ENCODE assay signal across 11 mouse cellular contexts in the genomic region with DNA sequence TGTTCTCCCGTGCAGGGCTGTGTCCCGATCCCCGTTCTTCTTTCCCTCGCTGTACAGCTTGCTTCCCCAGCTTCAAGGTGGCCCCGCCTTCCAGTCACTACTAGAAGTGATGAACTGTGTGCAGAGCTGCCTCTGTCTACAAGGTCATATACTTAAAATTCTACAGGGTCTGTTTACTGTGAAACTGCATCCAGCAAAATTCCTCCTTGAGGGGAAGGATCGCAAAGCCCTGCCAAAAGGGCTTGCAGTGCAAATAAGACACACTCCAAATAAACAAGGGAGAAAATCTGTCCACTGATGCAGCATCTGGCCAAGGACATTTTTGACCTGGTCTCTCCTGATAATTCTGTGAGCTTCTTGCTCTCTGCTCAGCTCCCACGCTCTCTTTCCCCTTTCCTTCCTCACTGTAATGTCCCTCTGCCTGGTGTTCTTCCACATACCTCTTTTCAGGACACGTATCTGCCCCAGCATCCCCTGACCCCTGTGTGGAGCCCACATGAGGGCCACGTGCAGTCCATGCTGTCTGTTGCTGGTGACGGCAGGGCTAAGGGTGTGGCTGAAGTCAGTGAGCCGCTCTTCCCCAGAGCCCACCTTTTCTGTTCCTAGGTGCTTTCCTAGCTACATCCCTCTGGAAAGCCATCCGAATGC.
DNase-seq lines count a peak whose midpoint lies in the region; ATAC-seq and TF ChIP-seq lines count a peak whose summit lies in the region.
"Had no signal": no experiment of that assay in that cellular context is flagged by ENCODE, and none has a peak within 500 bp of the region (broad histone marks: within the 10 kb centered on the region; RNA-seq: fewer than 3 reads in every experiment).

No protein-coding gene starts in this region.

- H3K9me3 ChIP-seq in lung, embryonic 16.5 days (ENCODE audit: control insufficient read depth, low read length): no peaks in the 10 kb centered on the region
- no peaks in the 10 kb centered on the region for H3K9me3 ChIP-seq in heart, embryonic 14.5 days (ENCODE audit: control insufficient read depth, low read length)
- no peaks in the 10 kb centered on the region for H3K9me3 ChIP-seq in midbrain, embryonic 15.5 days
- H3K9me3 ChIP-seq: limb, embryonic 10.5 days had no signal

- peak; percentile 46 for ATAC-seq in lung, embryonic 16.5 days (ENCODE audit: low read depth)
- no peak for ATAC-seq in heart, embryonic 14.5 days (ENCODE audit: insufficient number of reproducible peaks, insufficient read depth, low FRiP score, low read depth)
- ATAC-seq in midbrain, embryonic 15.5 days (replicated peaks): no peak
- ATAC-seq: Patski had no signal

- H3K4me2 ChIP-seq in lung, embryonic 16.5 days (ENCODE audit: low read depth, low read length): no peak overlapping the region
- H3K4me2 ChIP-seq in heart, embryonic 14.5 days (ENCODE audit: low read length): no peak overlapping the region
- H3K4me2 ChIP-seq in midbrain, embryonic 15.5 days: no peak overlapping the region

- peak; percentile 42 for DNase-seq in gastrocnemius, adult 2 months
- DNase-seq in gastrocnemius, postnatal 36 days: no peak
- DNase-seq in lung, postnatal 14 days: no peak
- peak; percentile 50 to 67 for DNase-seq in kidney, postnatal 4 days
- no peak for DNase-seq in cerebellum, postnatal 10 days

- peaks cover 3% of the 10 kb centered on the region; the same call in 1 of the 2 replicates for H3K36me3 ChIP-seq in lung, embryonic 16.5 days (ENCODE audit: control insufficient read depth, insufficient read depth, low read length)
- H3K36me3 ChIP-seq in heart, embryonic 14.5 days (ENCODE audit: control insufficient read depth, insufficient read depth, low read length): peaks cover 71% of the 10 kb centered on the region
- H3K36me3 ChIP-seq in midbrain, embryonic 15.5 days (replicated peaks): peaks cover 28% of the 10 kb centered on the region; the same call in 1 of the 2 replicates

- WGBS in lung, embryonic 16.5 days: 38% methylated on average over 12 of the region's 12 CpGs
- WGBS in heart, embryonic 14.5 days: 56% methylated on average over 12 of the region's 12 CpGs
- WGBS in midbrain, embryonic 15.5 days: 89% methylated on average over 12 of the region's 12 CpGs

- H3K27ac ChIP-seq in gastrocnemius, adult 2 months: peak overlapping the region; percentile 73
- H3K27ac ChIP-seq in lung, embryonic 16.5 days (ENCODE audit: low read length): peak overlapping the region; percentile 11; the same call in 1 of the 2 replicates
- H3K27ac ChIP-seq in heart, embryonic 14.5 days (replicated peaks in 1 of 2; ENCODE audit: control insufficient read depth in 1 of 2, insufficient read depth in 1 of 2, low read depth in 2 of 2, low read length in 2 of 2): peak overlapping the region; percentile 56 to 69
- H3K27ac ChIP-seq in midbrain, embryonic 15.5 days: no peak overlapping the region
- H3K27ac ChIP-seq: limb, embryonic 10.5 days had no signal

- H3K9ac ChIP-seq in lung, embryonic 16.5 days (ENCODE audit: low read length): no peak overlapping the region
- peak overlapping the region; percentile 1; the same call in 1 of the 2 replicates for H3K9ac ChIP-seq in heart, embryonic 14.5 days (ENCODE audit: low read length)
- H3K9ac ChIP-seq in midbrain, embryonic 15.5 days: no peak overlapping the region

- H3K4me1 ChIP-seq in lung, embryonic 16.5 days (replicated peaks; ENCODE audit: control insufficient read depth, insufficient read depth, low read length): peaks cover 71% of the 10 kb centered on the region
- peaks cover 57 to 87% of the 10 kb centered on the region in 2 experiments for H3K4me1 ChIP-seq in heart, embryonic 14.5 days (ENCODE audit: control insufficient read depth in 2 of 2, insufficient read depth in 2 of 2, low read length in 2 of 2)
- H3K4me1 ChIP-seq in midbrain, embryonic 15.5 days: peaks cover 14% of the 10 kb centered on the region

- intact Hi-C loops in gastrocnemius, adult 2 months (cut with DNase I): no loop called here
- intact Hi-C loops in gastrocnemius, postnatal 36 days (cut with DNase I): no loop called here

- H3K4me3 ChIP-seq in gastrocnemius, adult 2 months: no peak overlapping the region
- no peak overlapping the region for H3K4me3 ChIP-seq in lung, embryonic 16.5 days (ENCODE audit: low read length)
- no peak overlapping the region for H3K4me3 ChIP-seq in heart, embryonic 14.5 days (ENCODE audit: control insufficient read depth in 1 of 2, insufficient read depth in 1 of 2, low read depth in 1 of 2, low read length in 2 of 2)
- no peak overlapping the region for H3K4me3 ChIP-seq in midbrain, embryonic 15.5 days
- H3K4me3 ChIP-seq: limb, embryonic 10.5 days; myocyte had no signal

- no peaks in the 10 kb centered on the region for H3K27me3 ChIP-seq in lung, embryonic 16.5 days (ENCODE audit: control insufficient read depth, insufficient read depth, low read depth, low read length)
- H3K27me3 ChIP-seq in heart, embryonic 14.5 days (ENCODE audit: control insufficient read depth, insufficient read depth, low read length): no peaks in the 10 kb centered on the region
- H3K27me3 ChIP-seq in midbrain, embryonic 15.5 days (replicated peaks): no peaks in the 10 kb centered on the region
- H3K27me3 ChIP-seq: Patski had no signal

- no peak for TF ChIP-seq CTCF in gastrocnemius, adult 2 months (IDR thresholded peaks at IDR 0.05)

Comparison
In these comparisons a context has a peak if more than half of its experiments do, and no peak if none do; other contexts are left out.
1. DNase-seq: peak in gastrocnemius, adult 2 months (single experiment) and kidney, postnatal 4 days (2 of 2); none in gastrocnemius, postnatal 36 days (0 of 2), lung, postnatal 14 days (single experiment) and cerebellum, postnatal 10 days (0 of 2).